Mouse (Mus musculus) hindbrain, embryonic 14.5 days (tissue): ENCODE data around the gene Nid2. TPM values are rescaled to one million over a fixed set of nuclear protein-coding genes. Genes with fewer than 3 reads are reported as not detected.

Experiments
- ATAC-seq: fragments of 200-750 bp; cut with Nextera tagmentation; 2 replicates; pipeline ENCODE4 v1.8.0; 2017; ENCODE audit warnings: moderate number of reproducible peaks, mild to moderate bottlenecking, moderate TSS enrichment, moderate library complexity; ENCODE audit not compliant: low FRiP score
- DNase-seq: peaks from one replicate; pipeline ENCODE4 v3.0.0-alpha.2; 2015; ENCODE audit warnings: low spot score
- H3K27ac ChIP-seq: fragments of 300-500 bp; sonication (generic); 2 replicates; pipeline ENCODE4 v1.5.1; 2014; ENCODE audit warnings: mild to moderate bottlenecking, moderate library complexity
- H3K27me3 ChIP-seq: fragments of 300-500 bp; sonication (generic); 2 replicates; pipeline ENCODE4 v1.6.1; 2014; ENCODE audit warnings: mild to moderate bottlenecking, low read length, mixed read lengths; ENCODE audit not compliant: control insufficient read depth, insufficient read depth
- H3K36me3 ChIP-seq: fragments of 300-500 bp; sonication (generic); replicated peaks from 2 replicates; pipeline ENCODE4 v1.6.1; 2014; ENCODE audit not compliant: control insufficient read depth, insufficient read depth
- H3K4me1 ChIP-seq: fragments of 300-500 bp; sonication (generic); replicated peaks from 2 replicates; pipeline ENCODE4 v1.6.1; 2014; ENCODE audit warnings: antibody characterized with exemption, low read length, mixed read lengths; ENCODE audit not compliant: control insufficient read depth, insufficient read depth
- H3K4me2 ChIP-seq: fragments of 300-500 bp; sonication (generic); replicated peaks from 2 replicates; pipeline ENCODE4 v1.6.1; 2014; ENCODE audit warnings: mild to moderate bottlenecking, moderate library complexity
- H3K4me3 ChIP-seq: fragments of 300-500 bp; sonication (generic); replicated peaks from 2 replicates; pipeline ENCODE4 v1.5.1; 2014; ENCODE audit warnings: mild to moderate bottlenecking, low read length
- H3K9ac ChIP-seq: fragments of 300-500 bp; sonication (generic); 2 replicates; pipeline ENCODE4 v1.6.1; 2014
- H3K9me3 ChIP-seq: fragments of 300-500 bp; sonication (generic); 2 replicates; pipeline ENCODE4 v1.6.1; 2016; ENCODE audit warnings: low read length; ENCODE audit not compliant: control insufficient read depth
- WGBS: fragments of 180-500 bp; shearing (Covaris S2); extraction: QIAGEN DNeasy Blood & Tissue Kit; methylation state at CpG from one replicate; pipeline ENCODE4 v1.1.7; 2014; 5-methylcytosine and 5-hydroxymethylcytosine counted together
- polyA plus RNA-seq: library from polyadenylated mRNA; unstranded; fragments of >200 nt; fragmentation: Nextera tagmentation; extraction: Ambion mirVana; gene quantifications from 2 replicates; pipeline ENCODE4 v1.2.1, GENCODE M21; 2014

The Nid2 gene
- polyA plus RNA-seq, 1 experiment from 2014 or later: 48.7 TPM

DNA sequence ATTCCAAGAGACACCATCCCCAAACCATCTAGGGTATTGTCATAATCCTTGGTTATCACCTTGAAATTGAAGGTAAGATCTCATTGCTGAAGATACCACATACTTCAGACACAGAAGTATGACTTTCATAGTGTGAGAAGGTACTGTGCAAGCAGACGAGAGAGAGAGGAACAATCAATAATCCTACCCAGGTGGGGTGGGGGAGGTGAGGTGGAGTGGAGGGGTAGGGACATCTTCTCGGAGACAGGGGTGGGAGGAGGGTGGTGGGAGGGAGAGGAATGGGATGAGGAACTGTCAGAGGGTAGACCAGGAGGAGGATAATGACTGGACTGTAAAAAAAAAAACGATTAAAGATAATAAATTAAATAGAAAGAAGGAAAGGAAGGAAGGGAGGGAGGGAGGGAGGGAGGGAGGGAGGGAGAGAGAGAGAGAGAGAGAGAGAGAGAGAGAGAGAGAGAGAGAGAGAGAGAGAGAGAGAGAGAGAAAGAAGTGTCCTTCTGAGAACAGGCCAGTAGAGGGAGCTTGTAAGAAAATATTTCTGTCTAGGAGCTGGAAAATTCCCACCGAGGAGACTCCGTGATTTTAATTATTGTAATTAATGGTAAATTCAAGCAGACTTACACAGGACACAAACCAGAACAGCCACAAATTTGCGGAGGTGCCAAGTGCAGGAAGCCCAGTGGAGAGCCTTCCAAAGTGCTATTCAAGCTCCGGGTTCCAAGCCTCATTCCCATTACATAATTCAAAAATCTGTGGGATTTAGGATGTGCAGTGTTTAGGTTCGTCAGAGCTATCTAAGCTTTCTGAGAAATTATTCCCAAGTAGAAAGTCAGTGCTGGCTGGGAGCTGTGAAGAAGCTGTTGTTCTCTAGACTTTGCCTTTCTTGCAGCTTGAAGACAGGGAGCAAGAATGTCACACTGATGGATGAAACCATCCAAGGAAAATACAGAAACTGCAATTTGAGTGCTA, 108.0 kb downstream of the Nid2 start:
- Histone ChIP-seq H3K27ac (no peak overlapping the region), H3K4me2 (no peak overlapping the region)
- no peak for ATAC-seq

DNA sequence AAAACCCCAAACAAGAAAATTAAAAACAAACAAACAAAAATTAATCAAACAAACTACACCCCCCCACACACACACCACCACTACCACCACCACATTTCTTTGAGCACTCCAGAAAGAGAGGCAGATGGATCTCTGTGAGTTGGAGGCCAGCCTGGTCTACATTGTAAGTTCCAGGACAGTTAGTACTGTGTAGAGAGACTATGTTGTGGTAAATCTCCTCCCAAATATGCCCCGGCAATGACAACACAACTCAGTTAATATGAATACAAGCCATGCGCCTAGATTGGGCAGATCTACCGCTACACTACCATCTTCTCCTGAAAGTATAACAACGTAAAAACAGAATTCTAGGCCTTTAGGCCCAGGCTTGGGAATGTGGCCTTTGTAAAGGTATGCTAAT, 109.2 kb downstream of the Nid2 start:
- Histone ChIP-seq H3K4me2 (no peak overlapping the region), H3K9ac (no peak overlapping the region)
- no peak for ATAC-seq

More for the DNA sequence above, 108.0 kb downstream of the Nid2 start:
- Histone ChIP-seq H3K4me1 (no peaks in the 10 kb centered on the region), H3K9ac (no peak overlapping the region), H3K9me3 (no peaks in the 10 kb centered on the region), H3K27me3 (no peaks in the 10 kb centered on the region), H3K36me3 (no peaks in the 10 kb centered on the region), H3K4me3 (no peak overlapping the region)
- DNase-seq: peak; percentile 64
- 52% methylated on average over 8 of the region's 8 CpGs for WGBS

More for the DNA sequence above, 109.2 kb downstream of the Nid2 start:
- 94% methylated on average over 4 of the region's 4 CpGs for WGBS
- Histone ChIP-seq H3K9me3 (no peaks in the 10 kb centered on the region), H3K4me3 (no peak overlapping the region), H3K4me1 (no peaks in the 10 kb centered on the region), H3K36me3 (no peaks in the 10 kb centered on the region), H3K27me3 (no peaks in the 10 kb centered on the region), H3K27ac (no peak overlapping the region)
- DNase-seq: no peak

Other genes starting within 250 kb of the Nid2 start
- 0.44 and 0.64 TPM in 2 replicates for gene Gm2244, start 201.3 kb upstream of the Nid2 start, polyA plus RNA-seq
- gene Gm2237, start 166.1 kb upstream of the Nid2 start, polyA plus RNA-seq: 6.5 and 7.1 TPM in 2 replicates
- gene Gm5458, start 148.7 kb upstream of the Nid2 start, polyA plus RNA-seq: not detected in 2 replicates
- gene Rtraf, start 72.6 kb downstream of the Nid2 start, polyA plus RNA-seq: 172 and 182 TPM in 2 replicates
- 362 and 393 TPM in 2 replicates for gene Gng2, start 226.4 kb downstream of the Nid2 start, polyA plus RNA-seq